Mouse (Mus musculus) embryo, embryonic 10.5 days (tissue): Measurements from ENCODE around the gene Vmn1r202.
"Not testable (repeated sequence)": the region's sequence is repeated elsewhere in the genome, so short reads cannot be mapped to it uniquely, and the experiment has no call there.

ENCODE experiments used
- DNase-seq: peaks from one replicate; pipeline ENCODE4 v3.0.0-alpha.2; 2015; ENCODE audit warnings: low spot score

Gene Vmn1r202

DNA sequence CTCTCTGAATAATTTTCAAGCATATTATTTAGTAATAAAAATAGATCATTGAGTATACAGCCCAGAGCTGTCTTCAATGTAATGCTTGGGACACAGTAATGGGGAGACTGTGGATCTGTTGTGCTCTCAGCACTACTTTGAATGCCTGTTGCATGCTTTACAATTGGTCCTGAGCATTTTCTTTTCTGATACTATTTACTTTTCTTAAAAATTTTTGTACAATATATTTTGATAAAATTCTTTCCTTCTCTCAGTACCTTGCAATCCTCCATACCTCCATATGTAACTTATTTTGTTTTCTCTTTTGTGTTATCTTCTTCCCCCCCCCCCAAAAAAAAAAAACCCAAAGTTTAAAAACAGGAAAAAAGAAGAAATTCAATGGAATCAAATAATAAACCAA is at the start of gene Vmn1r202:
Gene Vmn1r202 (minus strand): TSS at position 101 of the 400 bp plus-strand sequence.
- no peak for DNase-seq

DNA sequence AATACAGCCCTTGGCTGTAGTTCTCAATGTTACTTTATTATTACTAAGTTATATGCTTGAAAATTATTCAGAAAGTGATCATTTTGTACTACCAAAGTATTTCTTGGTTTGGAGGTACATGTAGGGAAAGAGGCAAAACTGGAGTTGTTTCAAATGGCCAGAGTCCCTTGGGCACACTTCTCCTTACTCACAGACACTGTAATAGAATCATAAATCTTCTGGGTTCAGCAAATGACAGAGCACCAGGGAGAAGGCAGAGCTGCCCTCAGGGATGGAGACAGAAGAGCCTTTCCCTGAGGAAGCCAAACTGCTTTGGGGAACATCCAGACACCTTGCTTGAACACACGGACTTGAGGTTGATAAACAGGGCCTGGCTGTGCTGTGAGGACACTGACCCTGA is 47.7 kb upstream of the Vmn1r202 start, which contains the start of gene Vmn1r204:
Gene Vmn1r204 (plus strand): TSS at position 301 of the 400 bp plus-strand sequence.
- not testable (repeated sequence) for DNase-seq

DNA sequence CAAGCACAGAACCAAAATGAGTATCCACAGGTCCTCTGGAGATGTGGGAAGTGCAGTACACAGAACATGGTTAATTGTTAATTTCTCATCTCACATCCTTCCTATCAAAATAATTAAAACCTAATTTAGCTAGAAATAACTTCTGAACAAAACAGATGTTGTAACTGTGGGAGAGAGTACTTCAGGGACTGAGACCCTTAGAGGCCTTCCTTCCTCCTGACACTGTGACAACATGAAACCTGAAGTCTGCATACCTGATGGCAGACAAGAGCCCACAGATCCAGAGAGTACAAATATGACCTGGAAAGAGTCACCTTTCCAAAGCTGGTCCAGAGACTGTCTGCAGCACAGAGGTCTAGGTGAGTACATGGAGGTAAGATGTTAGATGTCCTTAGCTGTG is 12.6 kb upstream of the Vmn1r202 start, which contains the start of gene Vmn1r203:
Gene Vmn1r203 (plus strand): TSS at position 301 of the 400 bp plus-strand sequence.
- no peak for DNase-seq

GRCm38 (mm10) chr13:22502431-22502830 is 2.8 kb downstream of the Vmn1r202 start:
- no peak for DNase-seq

DNA sequence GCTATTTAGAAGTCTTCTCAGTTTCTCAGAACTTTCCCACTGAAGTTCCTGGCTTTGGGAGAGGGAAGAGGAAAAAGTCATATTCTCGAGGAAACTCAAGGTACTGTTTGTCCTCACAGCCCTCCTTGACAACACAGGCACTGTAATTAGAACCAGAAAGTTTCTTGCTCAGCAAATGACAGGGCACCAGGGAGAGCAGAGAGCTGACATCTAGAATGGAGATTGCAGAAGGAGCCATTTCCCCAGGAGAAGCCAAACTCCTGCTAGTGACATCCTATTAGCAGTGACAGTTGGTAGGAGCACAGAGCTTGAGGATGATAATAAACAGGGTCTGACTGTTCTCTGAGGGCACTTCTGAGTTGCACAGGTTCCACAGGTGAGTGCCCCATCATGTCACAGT is 33.6 kb downstream of the Vmn1r202 start, which contains the start of gene Vmn1r201:
Gene Vmn1r201 (plus strand): TSS at position 301 of the 400 bp plus-strand sequence.
- no peak for DNase-seq

DNA sequence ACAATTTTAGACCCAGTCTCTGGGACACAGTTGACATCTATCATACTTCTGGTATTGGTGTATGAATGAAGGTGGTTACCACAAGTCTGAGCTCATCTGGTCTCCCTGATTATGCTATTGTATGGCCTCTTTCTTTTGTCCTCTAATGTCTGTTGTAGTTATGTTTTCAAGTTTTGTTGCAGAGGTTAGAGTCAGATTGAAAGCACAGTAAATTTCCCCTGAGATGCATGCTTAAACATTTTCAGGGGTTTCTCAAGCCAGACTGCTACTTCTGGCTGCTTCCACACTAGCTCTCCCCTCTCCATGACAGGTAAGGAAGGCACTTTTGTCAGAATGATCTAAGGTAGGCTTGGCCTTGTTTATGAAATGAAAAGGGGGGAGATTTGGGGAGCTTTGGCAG is 50.0 kb downstream of the Vmn1r202 start:
- DNase-seq, result no peak
